Mouse (Mus musculus) cerebellum, postnatal 4 days (tissue): ENCODE data around the gene Sema6b.
A peak's percentile ranks its signal among the peaks of the same experiment; 100 is the strongest.

Source experiments
- DNase-seq, 2 experiments: peaks; one replicate each; pipeline ENCODE4 v3.0.0; 2022; ENCODE audit warnings: low spot score in 2 of 2, mixed read lengths in 1 of 2

Sema6b gene

GRCm38 (mm10) chr17:56139858-56140595, at the start of gene Sema6b:
Gene Sema6b (minus strand): TSS chr17:56140343.
- DNase-seq = peak; percentile 65 to 80

- DNase-seq = peak in 1 of 2 experiments; percentile 42
These were observed 45.4 kb upstream of the Sema6b start for GRCm38 (mm10) chr17:56185281-56186141.

- peak; percentile 92 to 96 for DNase-seq
These were observed 43.5 kb upstream of the Sema6b start, which contains the start of gene Mydgf for GRCm38 (mm10) chr17:56183658-56184103. Gene Mydgf (minus strand): TSS chr17:56183920.

- DNase-seq = no peak
These were observed 43.0 kb upstream of the Sema6b start for GRCm38 (mm10) chr17:56182975-56183657.

DNA sequence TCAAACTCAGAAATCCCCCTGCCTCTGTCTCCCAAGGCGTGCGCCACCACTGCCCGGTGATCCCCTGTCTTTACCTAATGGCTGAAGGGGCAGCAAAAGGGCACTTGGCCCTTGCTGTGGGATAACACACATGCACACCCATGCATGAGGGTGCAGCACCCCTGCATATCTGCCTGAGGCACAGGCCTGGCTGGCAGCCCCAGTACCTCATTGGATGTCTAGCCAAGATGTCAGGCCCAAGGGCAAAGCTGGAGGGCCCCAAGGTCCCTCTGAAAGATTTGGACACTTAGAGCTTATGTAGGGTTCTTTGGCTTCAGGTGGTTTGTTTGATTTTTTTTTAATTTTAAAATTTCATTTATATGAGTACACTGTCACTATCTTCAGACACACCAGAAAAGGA, 35.3 kb upstream of the Sema6b start:
- no peak for DNase-seq

- DNase-seq = no peak
These were observed 33.4 kb upstream of the Sema6b start for GRCm38 (mm10) chr17:56173401-56174046.

GRCm38 (mm10) chr17:56171881-56172280, 31.7 kb upstream of the Sema6b start:
- DNase-seq = no peak

GRCm38 (mm10) chr17:56171456-56171855, 31.3 kb upstream of the Sema6b start:
- no peak for DNase-seq

- DNase-seq = no peak
These were observed 30.5 kb upstream of the Sema6b start for GRCm38 (mm10) chr17:56170636-56171035.

- no peak for DNase-seq
These were observed 29.7 kb upstream of the Sema6b start for GRCm38 (mm10) chr17:56169830-56170229.

- DNase-seq = no peak
These were observed 25.5 kb upstream of the Sema6b start for GRCm38 (mm10) chr17:56165671-56166070.

GRCm38 (mm10) chr17:56164510-56164909, 24.4 kb upstream of the Sema6b start:
- DNase-seq = no peak

DNA sequence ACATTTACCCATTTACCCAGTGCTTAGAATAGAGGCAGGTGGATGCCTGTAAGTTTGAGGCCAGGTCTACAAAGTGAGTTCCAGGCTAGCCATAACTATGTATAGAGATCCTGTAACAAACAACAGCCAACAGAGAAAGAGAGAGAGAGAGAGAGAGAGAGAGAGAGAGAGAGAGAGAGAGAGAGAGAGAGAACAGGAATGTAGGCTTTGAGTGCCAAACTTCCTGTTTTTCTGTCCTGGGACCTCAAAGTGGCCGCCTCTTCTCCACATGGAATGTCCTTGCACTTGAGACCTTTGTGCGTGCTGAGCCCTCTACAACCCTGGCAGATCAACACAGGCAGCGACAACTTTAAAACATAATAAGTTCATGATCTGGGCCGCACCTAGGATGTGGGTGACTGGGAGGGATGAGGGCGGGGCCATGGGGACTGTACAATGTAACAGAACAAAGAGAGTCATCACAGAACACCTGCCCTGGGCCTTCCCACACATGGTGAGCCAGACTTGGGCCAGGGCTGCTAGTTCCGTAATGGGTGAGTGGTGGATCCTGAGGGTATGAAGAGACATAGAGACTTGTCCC, 23.5 kb upstream of the Sema6b start:
- DNase-seq = no peak

GRCm38 (mm10) chr17:56162231-56162774, 22.2 kb upstream of the Sema6b start, which contains the start of gene Tnfaip8l1:
Gene Tnfaip8l1 (plus strand): TSS chr17:56162477.
- peak; percentile 86 to 89 for DNase-seq

GRCm38 (mm10) chr17:56159729-56160128, 19.6 kb upstream of the Sema6b start:
- peak in 1 of 2 experiments; percentile 71 for DNase-seq

DNA sequence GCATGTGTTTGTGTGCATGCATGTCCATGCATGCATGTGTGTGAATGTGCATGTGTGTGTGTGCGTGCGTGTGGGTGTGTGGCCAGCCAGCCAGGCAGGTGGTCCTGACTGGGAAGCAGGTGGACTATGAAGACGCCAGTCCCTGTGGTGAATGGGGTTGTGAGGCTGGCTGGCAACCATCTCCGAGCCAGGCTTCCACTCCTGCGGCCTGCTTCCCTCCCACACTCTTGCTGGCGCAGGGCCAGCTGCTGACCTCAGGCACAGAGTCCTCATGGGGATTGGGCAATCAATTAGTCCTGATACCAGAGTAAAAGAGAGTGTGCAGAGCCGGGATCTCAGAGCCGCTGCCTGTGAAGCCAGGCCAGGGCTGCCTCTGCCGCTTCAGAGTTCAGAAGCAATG, 13.5 kb upstream of the Sema6b start:
- peak in 1 of 2 experiments; percentile 56 for DNase-seq

GRCm38 (mm10) chr17:56149897-56150296, 9.8 kb upstream of the Sema6b start:
- no peak for DNase-seq

DNA sequence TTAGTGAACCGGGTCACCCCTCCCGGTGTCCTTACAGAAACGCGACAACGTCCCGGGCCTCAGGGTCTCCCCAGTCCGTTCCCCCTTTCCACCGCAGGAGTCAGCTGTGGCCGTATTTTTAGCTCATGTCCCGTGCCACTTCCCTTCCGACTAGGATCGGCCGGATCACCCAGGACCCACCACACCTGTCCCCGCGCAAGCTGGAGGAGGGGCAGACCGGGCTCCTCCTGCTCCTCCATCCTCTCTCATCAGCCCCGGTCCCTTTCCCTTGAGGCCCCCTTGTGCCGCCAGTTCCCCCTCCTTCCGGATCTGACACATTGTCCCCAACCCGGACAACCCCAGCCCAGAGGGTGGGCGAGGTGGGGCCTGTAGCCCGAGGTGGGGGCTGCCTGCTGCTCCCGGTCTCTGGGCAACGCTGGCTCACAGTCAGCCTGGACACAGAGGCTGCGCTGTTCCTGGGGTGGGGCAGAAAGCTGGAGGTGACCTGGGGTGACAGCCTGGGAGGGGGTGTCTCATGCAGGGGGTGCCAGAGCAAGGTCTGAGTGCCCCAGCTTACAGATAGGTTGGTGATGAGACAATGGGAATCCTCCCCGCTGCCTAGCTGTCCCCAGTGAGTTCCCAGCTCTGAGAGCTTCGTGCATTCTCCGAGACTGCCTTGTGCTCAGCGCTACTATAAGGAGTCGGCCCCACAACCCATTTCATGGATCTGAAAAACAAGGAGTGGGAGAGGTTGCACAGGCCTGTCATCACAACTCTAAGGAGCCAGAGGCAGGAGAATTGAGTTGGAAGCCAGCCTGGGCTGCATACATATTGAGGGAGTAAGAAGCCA, 8.9 kb upstream of the Sema6b start:
- no peak for DNase-seq

GRCm38 (mm10) chr17:56148280-56148679, 8.1 kb upstream of the Sema6b start:
- DNase-seq = no peak

DNA sequence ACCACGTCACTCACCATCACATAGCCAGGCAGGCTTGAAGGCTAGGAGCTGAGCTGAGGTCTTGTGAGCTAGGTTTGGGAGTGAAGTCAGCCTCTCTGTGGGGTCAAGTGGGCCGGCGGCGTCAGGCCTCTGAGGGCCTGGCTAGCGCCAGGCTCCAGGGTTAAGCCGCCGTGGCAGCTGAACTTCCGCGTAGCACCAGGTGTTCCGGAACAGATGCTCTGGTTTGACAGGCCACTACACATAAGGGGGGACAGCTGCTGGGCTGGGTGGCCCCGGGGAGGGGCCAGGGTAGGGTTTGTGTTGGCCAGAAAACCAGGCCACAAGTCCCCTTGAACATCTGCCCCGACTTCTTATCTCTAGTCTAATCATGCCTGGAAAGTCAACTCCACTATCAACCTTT, 7.3 kb upstream of the Sema6b start:
- DNase-seq = no peak
